Mouse (Mus musculus) CD4-positive, CD25-positive, alpha-beta regulatory T cell, adult 4 months (primary cell): ENCODE data around the gene Sf3a2. TPM values are rescaled to one million over a fixed set of nuclear protein-coding genes. Genes with fewer than 3 reads are reported as not detected.

ENCODE experiments used
- ATAC-seq: one replicate; pipeline ENCODE4 v1.8.0; 2017
- polyA plus RNA-seq, 2 experiments: library from polyadenylated mRNA; unstranded; fragments of 100-300 nt; shearing (Covaris generic); gene quantifications; one replicate each; pipeline ENCODE4 v1.2.1; 2017

The Sf3a2 gene
- 10 to 100 TPM; 12.3 to 13.2 TPM for polyA plus RNA-seq

- ATAC-seq: peak; percentile 93
Measured at GRCm38 (mm10) chr10:80798150-80799006, at the start of gene Sf3a2, which contains the start of gene Plekhj1. Sf3a2 (plus strand) TSS chr10:80798198. Plekhj1 (minus strand) TSS chr10:80798626.

DNA sequence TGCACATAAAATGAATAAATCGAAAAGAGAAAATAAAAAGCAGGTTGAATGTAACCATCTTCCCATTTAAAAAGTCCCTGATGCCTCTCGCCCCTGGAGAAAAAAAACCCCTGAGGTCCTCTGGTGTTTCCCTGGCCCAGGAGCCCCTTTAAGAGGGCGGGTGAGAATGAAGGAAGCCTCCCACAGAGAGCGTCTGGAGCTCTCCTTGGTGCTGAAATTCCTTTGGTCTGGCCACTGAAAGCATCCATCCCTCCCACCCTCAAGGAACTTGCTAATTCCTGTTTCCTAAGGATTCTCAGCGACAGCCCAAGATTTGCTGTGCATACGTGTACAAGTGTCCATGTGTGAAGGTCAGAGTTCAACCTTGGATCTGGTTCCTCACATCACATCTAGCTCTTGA is 49.4 kb upstream of the Sf3a2 start:
- no peak for ATAC-seq

DNA sequence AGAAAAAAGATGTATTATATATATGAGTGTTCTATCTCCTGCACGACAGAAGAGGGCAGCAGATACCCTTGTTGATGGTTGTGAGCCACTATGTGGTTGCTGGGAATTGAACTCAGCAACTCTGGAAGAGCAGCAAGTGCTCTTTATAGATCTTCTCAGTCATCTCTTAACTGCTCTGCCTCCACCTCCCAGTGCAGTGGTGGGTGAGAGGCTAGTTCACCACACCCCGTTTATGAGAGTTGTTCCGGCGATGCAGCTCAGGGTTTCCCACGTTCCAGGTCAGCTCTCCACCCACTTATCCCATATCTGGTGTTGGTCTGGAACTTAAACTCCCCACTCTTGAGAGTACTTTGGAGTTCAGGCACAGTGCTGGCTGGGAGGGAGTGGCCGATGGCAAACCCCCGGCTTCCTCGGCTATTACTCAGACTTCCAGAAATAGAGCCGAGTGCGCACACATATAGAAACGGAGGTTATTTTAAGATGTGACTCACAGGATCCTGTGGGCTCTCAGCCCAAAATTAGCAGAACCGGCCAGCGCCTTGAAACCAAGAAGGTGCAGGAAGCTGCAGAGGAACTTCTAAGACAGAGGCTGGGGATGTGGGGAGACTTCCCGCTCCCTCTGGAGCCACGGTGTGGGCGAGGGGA is 46.7 kb upstream of the Sf3a2 start:
- peak; percentile 67 for ATAC-seq

DNA sequence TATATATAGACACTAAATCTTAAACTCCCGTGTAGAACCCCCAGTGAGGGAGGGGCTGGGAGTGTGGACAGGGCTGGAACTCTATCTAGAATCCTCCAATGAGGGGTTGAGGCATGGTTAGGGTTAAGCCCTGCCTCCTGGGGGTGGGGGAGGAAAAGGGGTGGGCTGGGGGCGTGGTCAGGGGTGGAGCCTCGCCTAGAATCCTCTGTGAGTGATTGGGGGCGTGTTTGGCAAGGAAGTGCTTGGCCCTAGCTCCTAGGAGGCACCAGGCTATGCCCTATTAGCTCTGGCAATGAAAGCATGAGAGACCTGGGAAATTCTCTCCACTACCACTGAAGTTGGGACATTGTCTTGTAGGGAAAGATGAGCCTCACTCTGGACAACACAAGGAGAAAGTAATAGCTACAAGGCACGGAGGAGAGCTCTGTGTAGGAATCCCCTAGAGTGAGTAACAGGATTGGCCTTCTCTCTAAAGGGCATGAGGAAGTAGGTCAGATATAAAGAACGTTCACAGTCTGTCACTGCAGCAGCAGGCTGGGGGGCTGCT is 45.8 kb upstream of the Sf3a2 start:
- no peak for ATAC-seq

GRCm38 (mm10) chr10:80754594-80755290 is 43.3 kb upstream of the Sf3a2 start, which contains the start of gene Dot1l:
Dot1l (plus strand) TSS chr10:80755206.
- peak; percentile 82 for ATAC-seq

DNA sequence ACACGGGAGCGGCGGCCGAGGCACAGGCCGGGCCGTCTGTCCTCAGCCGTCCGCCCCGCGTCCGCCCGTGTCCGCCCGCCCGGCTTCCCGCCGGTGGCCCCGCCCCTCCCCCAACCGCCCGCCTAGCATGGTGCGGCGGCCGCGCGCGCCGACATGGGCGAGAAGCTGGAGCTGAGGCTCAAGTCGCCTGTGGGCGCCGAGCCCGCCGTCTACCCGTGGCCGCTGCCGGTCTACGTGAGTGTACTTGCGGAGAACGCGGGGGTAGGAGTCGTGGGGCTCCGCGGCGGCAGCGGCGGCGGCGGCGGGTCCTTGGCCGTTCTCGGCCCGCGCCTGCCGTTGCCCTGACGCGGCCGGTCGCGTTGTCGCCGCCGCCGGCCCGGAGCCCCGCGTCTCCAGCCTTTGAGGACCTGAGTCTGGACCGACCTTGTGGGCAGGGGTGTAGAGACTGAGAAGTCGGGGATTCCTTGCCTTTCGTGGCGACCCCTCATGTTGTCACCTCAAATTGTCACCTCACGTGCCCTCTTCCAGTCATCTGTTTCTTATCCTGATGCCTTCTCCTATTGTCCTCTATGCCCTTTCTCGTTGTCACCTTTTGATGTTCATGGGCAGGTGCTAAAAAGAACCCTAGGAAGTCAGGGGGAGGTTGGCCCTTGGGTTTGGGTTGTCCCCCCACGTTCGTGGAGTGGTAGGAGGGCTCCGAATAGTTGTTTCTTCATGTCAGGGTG is 42.5 kb upstream of the Sf3a2 start:
- ATAC-seq: no peak

- no peak for ATAC-seq
Measured at GRCm38 (mm10) chr10:80756099-80756498, 41.9 kb upstream of the Sf3a2 start.

- no peak for ATAC-seq
Measured at GRCm38 (mm10) chr10:80756509-80756908, 41.5 kb upstream of the Sf3a2 start.

GRCm38 (mm10) chr10:80756967-80757366 is 41.0 kb upstream of the Sf3a2 start:
- no peak for ATAC-seq

DNA sequence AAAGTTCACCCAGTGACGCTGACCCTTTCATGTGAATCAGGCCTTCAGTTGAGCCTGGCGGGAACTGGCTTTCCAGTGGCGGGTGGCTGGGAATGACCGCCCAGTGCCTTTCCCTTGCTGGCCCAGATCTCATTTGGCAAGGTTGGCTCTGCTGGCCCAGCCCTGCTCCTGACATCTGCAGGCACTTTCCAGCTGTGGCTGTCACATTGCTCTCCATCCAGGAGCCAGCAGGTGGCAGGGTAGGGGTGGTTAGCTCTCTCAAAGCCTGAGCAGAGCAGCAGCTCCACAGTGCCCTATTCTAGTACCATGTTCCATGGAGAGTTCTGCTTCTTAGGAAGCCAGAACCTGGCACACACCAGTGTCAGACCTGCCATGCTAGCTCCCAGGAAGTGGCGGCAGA is 40.3 kb upstream of the Sf3a2 start:
- ATAC-seq: peak; percentile 45

- no peak for ATAC-seq
Measured at GRCm38 (mm10) chr10:80758651-80759050, 39.3 kb upstream of the Sf3a2 start.

GRCm38 (mm10) chr10:80760596-80761524 is 37.1 kb upstream of the Sf3a2 start:
- no peak for ATAC-seq

DNA sequence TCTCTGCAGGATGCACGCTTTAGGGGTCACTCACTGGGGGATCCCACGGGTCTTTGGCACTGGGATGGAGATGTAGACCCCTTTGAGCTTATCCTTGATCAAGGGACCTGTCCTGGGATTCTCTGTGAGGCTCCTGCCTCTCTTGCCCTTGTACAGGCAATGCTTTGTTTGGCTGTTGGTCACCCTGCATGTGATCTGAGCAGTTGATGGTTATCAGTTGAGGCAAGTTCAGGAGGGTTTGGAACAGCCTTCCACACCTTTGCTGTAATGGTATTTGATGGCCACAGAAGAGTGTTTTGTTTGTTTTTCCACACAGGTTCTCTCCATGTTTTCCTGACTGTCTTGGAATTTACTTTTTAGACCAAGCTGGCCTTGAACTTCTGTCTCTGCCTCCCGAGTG is 36.2 kb upstream of the Sf3a2 start:
- no peak for ATAC-seq

DNA sequence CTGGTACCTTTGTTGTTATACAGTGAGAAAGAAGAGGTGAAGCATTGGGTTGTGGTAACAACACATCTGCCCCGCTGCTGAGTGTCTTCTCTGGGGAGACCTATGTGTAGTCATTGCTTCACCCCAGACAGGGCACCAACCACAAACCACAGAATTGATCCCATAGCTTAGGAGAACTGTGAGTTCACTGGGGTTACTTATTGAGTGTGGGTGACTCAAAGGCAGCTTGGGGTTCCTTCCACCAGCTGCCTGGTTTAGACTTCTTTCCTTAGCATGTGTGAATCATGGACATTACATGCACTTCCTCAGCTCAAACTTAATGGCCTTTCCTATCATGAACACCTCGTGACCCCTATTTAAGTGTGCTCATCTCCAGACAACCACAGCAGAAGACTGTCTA is 34.5 kb upstream of the Sf3a2 start:
- ATAC-seq: peak; percentile 29

DNA sequence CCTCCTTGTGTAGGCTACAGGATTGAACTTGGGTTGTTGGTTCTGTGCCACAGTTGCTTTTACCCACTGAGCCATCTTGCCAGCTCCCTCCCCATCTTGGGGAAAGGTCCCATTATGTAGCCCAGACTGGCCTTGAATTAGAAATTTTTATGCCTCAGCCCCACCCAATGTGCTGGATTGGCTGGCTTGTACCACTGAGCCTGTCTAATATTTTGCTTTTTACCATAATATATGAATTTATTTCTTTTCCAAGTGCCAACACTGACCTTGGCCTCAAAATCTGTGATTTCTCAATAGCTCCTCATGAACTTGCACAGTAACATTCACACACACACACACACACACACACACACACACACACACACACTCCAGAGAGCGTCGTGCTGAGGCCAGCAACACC is 32.3 kb upstream of the Sf3a2 start:
- no peak for ATAC-seq

DNA sequence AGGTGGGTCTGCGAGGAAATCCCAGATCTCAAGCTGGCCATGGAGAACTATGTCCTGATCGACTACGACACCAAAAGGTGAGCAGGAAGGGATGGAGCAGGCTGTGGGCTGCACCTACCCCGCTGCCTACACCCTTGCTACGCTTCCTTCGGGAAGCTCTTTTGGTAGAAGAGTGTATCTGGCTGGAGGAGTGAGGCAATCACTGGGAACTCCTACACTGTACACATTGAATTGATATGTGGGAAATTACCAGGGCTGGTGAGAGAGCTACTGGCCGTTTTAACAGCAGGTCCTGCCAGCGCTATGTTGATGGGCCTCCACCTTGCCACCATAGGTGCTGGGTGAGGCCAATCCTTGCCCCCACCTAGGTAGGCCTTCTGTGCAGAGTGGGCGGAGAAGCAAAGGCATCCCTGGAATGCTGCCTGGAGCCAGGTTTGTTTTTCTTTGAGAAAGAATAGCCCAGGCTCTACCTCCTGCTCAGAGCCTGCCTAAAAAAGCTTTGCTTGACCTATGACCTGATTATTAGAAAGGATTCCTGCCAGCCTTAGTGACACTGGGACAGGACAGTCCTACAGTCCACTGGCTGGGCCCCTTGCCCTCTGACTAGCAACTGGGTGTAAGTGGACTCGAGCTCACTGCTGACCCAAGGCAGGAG is 31.7 kb upstream of the Sf3a2 start:
- no peak for ATAC-seq

- ATAC-seq: no peak
Measured at GRCm38 (mm10) chr10:80768365-80768764, 29.6 kb upstream of the Sf3a2 start.

- no peak for ATAC-seq
Measured at GRCm38 (mm10) chr10:80773816-80774215, 24.2 kb upstream of the Sf3a2 start.

- peak; percentile 82 for ATAC-seq
Measured at GRCm38 (mm10) chr10:80774549-80774948, 23.4 kb upstream of the Sf3a2 start.

- ATAC-seq: no peak
Measured at GRCm38 (mm10) chr10:80774981-80775380, 23.0 kb upstream of the Sf3a2 start.

- ATAC-seq: no peak
Measured at GRCm38 (mm10) chr10:80775731-80776130, 22.3 kb upstream of the Sf3a2 start.
